Mouse (Mus musculus) liver, embryonic 14.5 days (tissue): ENCODE results near the gene Cntn5. TPM values are rescaled to one million over a fixed set of nuclear protein-coding genes. Genes with fewer than 3 reads are reported as not detected.

Experiments
- ATAC-seq: fragments of 200-750 bp; cut with Nextera tagmentation; 2 replicates; pipeline ENCODE4 v1.8.0; 2017; ENCODE audit warnings: moderate number of reproducible peaks, mild to moderate bottlenecking, moderate library complexity; ENCODE audit not compliant: insufficient read depth
- DNase-seq, 3 experiments: peaks; one replicate each; pipeline ENCODE4 v3.0.0-alpha.2; 2012 to 2013; ENCODE audit warnings: low read depth in 3 of 3, low spot score in 3 of 3
- H3K27ac ChIP-seq: fragments of 300-500 bp; sonication (generic); 2 replicates; pipeline ENCODE4 v1.5.1; 2014; ENCODE audit warnings: moderate library complexity, mild to moderate bottlenecking, control low read depth, inconsistent platforms
- H3K27me3 ChIP-seq: fragments of 300-500 bp; sonication (generic); 2 replicates; pipeline ENCODE4 v1.6.1; 2014; ENCODE audit warnings: mild to moderate bottlenecking, low read length, moderate library complexity; ENCODE audit not compliant: control insufficient read depth, insufficient read depth
- H3K36me3 ChIP-seq: fragments of 300-500 bp; sonication (generic); replicated peaks from 2 replicates; pipeline ENCODE4 v1.6.1; 2014; ENCODE audit warnings: low read depth; ENCODE audit not compliant: control insufficient read depth, insufficient read depth
- H3K4me1 ChIP-seq, 2 experiments: fragments of 200-500 bp in 1 of 2; fragments of 300-500 bp in 1 of 2; sonication (generic) in 1 of 2; replicated peaks; 2 replicates each; pipeline ENCODE4 v1.6.1; 2012 to 2014; ENCODE audit warnings: antibody characterized with exemption in 1 of 2, inconsistent platforms in 1 of 2, low read length in 1 of 2; ENCODE audit not compliant: control insufficient read depth in 2 of 2, insufficient read depth in 2 of 2
- H3K4me2 ChIP-seq: fragments of 300-500 bp; sonication (generic); 2 replicates; pipeline ENCODE4 v1.6.1; 2014; ENCODE audit warnings: low read depth, mild to moderate bottlenecking, control low read depth, moderate library complexity
- H3K4me3 ChIP-seq, 2 experiments: fragments of 200-500 bp in 1 of 2; fragments of 300-500 bp in 1 of 2; sonication (generic) in 1 of 2; 2 replicates each; pipeline ENCODE4 v1.5.1; 2012 to 2014; ENCODE audit warnings: low read depth in 2 of 2, low read length in 2 of 2, mild to moderate bottlenecking in 2 of 2, control low read depth in 1 of 2, inconsistent platforms in 1 of 2, moderate library complexity in 1 of 2; ENCODE audit not compliant: insufficient read depth in 1 of 2
- H3K9ac ChIP-seq: fragments of 300-500 bp; sonication (generic); replicated peaks from 2 replicates; pipeline ENCODE4 v1.6.1; 2014; ENCODE audit warnings: mild to moderate bottlenecking, control low read depth, moderate library complexity
- H3K9me3 ChIP-seq: fragments of 300-500 bp; sonication (generic); 2 replicates; pipeline ENCODE4 v1.6.1; 2016; ENCODE audit warnings: low read length, mixed read lengths; ENCODE audit not compliant: control insufficient read depth
- CTCF ChIP-seq: IDR thresholded peaks from 2 replicates; pipeline ENCODE4 v1.5.1; 2016; ENCODE audit warnings: antibody characterized with exemption, low read depth, control low read depth
- EP300 ChIP-seq: IDR thresholded peaks from 2 replicates; pipeline ENCODE4 v1.6.1; 2016; ENCODE audit warnings: antibody characterized with exemption, low read depth
- WGBS: fragments of 180-500 bp; shearing (Covaris S2); extraction: QIAGEN DNeasy Blood & Tissue Kit; methylation state at CpG from one replicate; pipeline ENCODE4 v1.1.7; 2014; ENCODE audit not compliant: insufficient replicate concordance; 5-methylcytosine and 5-hydroxymethylcytosine counted together
- polyA plus RNA-seq, 2 experiments: library from polyadenylated mRNA; depleted of rRNA in 1 of 2; stranded (reverse) in 1 of 2; unstranded in 1 of 2; fragments of >200 nt; fragmentation: Nextera tagmentation in 1 of 2; extraction: Ambion mirVana in 1 of 2; gene quantifications; 2 replicates each; pipeline versions ENCODE4 v1.2.1 to v1.2.3; 2012 to 2014

The Cntn5 gene
- polyA plus RNA-seq, 2 experiments: not detected

DNA sequence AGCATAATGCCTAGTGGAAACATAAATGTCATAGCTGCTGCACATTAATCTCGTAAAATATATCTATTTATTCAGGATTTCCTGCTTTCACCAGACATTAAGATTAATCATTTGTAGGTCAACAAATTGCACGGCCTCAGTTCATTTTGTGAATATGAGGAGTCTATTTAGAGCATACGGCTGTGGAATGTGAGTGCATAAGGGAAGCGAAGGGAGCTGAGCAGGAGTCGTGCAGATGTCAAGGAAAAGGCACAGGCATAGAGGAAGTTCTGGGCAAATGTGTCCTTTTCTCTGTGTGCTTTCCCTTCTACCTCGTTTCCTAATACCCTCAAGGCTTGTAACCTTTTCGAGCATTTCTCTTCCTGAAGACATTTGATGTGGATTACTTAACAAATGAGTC is 504.5 kb downstream of the Cntn5 start:
- TF ChIP-seq EP300: no peak
- no peak for TF ChIP-seq CTCF
- Histone ChIP-seq H3K9ac (no peak overlapping the region), H3K4me3 (no peak overlapping the region), H3K9me3 (no peaks in the 10 kb centered on the region), H3K4me2 (no peak overlapping the region), H3K27me3 (no peaks in the 10 kb centered on the region), H3K36me3 (no peaks in the 10 kb centered on the region), H3K4me1 (no peaks in the 10 kb centered on the region), H3K27ac (no peak overlapping the region)
- 30% methylated on average over 7 of the region's 7 CpGs for WGBS
- DNase-seq: no peak
- no peak for ATAC-seq

GRCm38 (mm10) chr9:10389863-10390262 is 514.7 kb downstream of the Cntn5 start:
- H3K4me3 ChIP-seq: no peak overlapping the region
- H3K4me1 ChIP-seq: no peaks in the 10 kb centered on the region
- no peaks in the 10 kb centered on the region for H3K36me3 ChIP-seq
- H3K9ac ChIP-seq: no peak overlapping the region
- H3K9me3 ChIP-seq: no peaks in the 10 kb centered on the region
- no peaks in the 10 kb centered on the region for H3K27me3 ChIP-seq
- no peak overlapping the region for H3K27ac ChIP-seq
- TF ChIP-seq EP300: no peak
- TF ChIP-seq CTCF: no peak
- WGBS: 59% methylated on average over 2 of the region's 2 CpGs
- DNase-seq (no peak), ATAC-seq (no peak)
- H3K4me2 ChIP-seq: no peak overlapping the region

GRCm38 (mm10) chr9:10384455-10384854 is 520.1 kb downstream of the Cntn5 start:
- 16% methylated on average over 1 of the region's 1 CpGs for WGBS
- Histone ChIP-seq H3K9ac (no peak overlapping the region), H3K4me2 (no peak overlapping the region), H3K9me3 (no peaks in the 10 kb centered on the region), H3K4me1 (no peaks in the 10 kb centered on the region), H3K4me3 (no peak overlapping the region), H3K27ac (no peak overlapping the region), H3K36me3 (no peaks in the 10 kb centered on the region), H3K27me3 (no peaks in the 10 kb centered on the region)
- DNase-seq (no peak), ATAC-seq (no peak)
- no peak for TF ChIP-seq EP300
- no peak for TF ChIP-seq CTCF

DNA sequence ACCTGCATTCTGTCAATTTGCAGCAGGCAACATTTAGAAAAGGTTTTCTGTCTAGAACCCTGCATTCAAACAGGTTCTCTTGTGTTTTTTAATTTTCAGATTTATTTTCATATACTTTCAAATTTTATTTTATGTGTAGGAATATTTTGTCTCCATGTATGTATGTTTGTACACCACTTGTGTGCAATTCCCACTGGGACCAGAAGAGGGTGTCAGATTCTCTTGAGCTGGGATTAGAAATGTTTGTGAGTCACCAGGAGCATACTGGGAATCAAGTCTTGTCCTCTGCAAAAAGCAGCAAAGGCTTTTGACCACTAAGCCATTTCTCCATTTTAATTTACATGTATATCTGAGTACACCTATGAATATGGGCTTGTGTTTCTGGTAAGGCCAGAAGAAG is 521.4 kb downstream of the Cntn5 start:
- no peak for ATAC-seq
- no peak overlapping the region for H3K4me2 ChIP-seq
- no peaks in the 10 kb centered on the region for H3K9me3 ChIP-seq
- no peak overlapping the region for H3K9ac ChIP-seq
- H3K36me3 ChIP-seq: no peaks in the 10 kb centered on the region
- H3K4me1 ChIP-seq: no peaks in the 10 kb centered on the region
- no peak for TF ChIP-seq CTCF
- no peak for TF ChIP-seq EP300
- DNase-seq: no peak
- H3K27ac ChIP-seq: no peak overlapping the region
- H3K27me3 ChIP-seq: no peaks in the 10 kb centered on the region
- no peak overlapping the region for H3K4me3 ChIP-seq

- Histone ChIP-seq H3K36me3 (no peaks in the 10 kb centered on the region), H3K4me1 (no peaks in the 10 kb centered on the region), H3K9me3 (no peaks in the 10 kb centered on the region), H3K4me2 (no peak overlapping the region), H3K4me3 (no peak overlapping the region), H3K27me3 (no peaks in the 10 kb centered on the region), H3K27ac (no peak overlapping the region), H3K9ac (no peak overlapping the region)
- ATAC-seq (no peak), DNase-seq (no peak)
- 57% methylated on average over 4 of the region's 4 CpGs for WGBS
- TF ChIP-seq CTCF (no peak), EP300 (no peak)
These were observed 522.9 kb downstream of the Cntn5 start for GRCm38 (mm10) chr9:10381701-10382100.

DNA sequence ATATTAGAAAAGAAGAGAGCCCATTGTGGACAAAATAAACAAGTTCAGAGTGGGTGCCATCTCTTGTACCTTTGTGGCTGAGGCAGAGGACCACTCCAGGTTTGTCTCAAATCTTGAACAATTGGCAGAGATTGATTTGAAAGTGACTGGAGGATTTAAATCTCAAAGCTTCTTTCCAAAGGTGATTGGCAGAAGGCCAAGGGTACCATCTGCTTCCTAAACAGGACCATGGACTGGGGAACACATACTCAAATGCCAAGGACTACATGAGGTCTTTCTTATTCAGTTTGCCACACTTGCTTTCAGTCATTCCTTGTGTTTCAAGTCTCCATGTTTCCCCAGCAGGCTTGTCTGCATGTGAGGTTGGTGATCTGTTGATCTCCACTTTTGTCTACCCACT is 528.3 kb downstream of the Cntn5 start:
- no peak for ATAC-seq
- DNase-seq: no peak

More for the DNA sequence above, 528.3 kb downstream of the Cntn5 start:
- Histone ChIP-seq H3K9ac (no peak overlapping the region), H3K9me3 (no peaks in the 10 kb centered on the region), H3K36me3 (no peaks in the 10 kb centered on the region), H3K4me2 (no peak overlapping the region), H3K4me1 (no peaks in the 10 kb centered on the region), H3K27ac (no peak overlapping the region), H3K4me3 (no peak overlapping the region), H3K27me3 (no peaks in the 10 kb centered on the region)
- no peak for TF ChIP-seq EP300
- TF ChIP-seq CTCF: no peak
